Mouse (Mus musculus) ES-Bruce4 (cell line): ENCODE measurements around the gene Rhox3a. TPM values are rescaled to one million over a fixed set of nuclear protein-coding genes. Genes with fewer than 3 reads are reported as not detected.
"Not testable (repeated sequence)": the region's sequence is repeated elsewhere in the genome, so short reads cannot be mapped to it uniquely, and the experiment has no call there.

Source experiments
- H3K27ac ChIP-seq: 2 replicates; pipeline ENCODE4 v1.5.1; 2012; ENCODE audit warnings: low read length, inconsistent platforms; ENCODE audit not compliant: insufficient read depth
- H3K27me3 ChIP-seq: 2 replicates; pipeline ENCODE4 v1.6.1; 2012; ENCODE audit warnings: mild to moderate bottlenecking, low read length, inconsistent platforms; ENCODE audit not compliant: control insufficient read depth, poor library complexity, insufficient read depth, severe bottlenecking
- H3K36me3 ChIP-seq: 2 replicates; pipeline ENCODE4 v1.6.1; 2012; ENCODE audit warnings: inconsistent platforms, mild to moderate bottlenecking, low read length, moderate library complexity; ENCODE audit not compliant: control insufficient read depth, poor library complexity, insufficient read depth, severe bottlenecking
- H3K4me1 ChIP-seq: one replicate; pipeline ENCODE4 v1.8.1; 2011; ENCODE audit warnings: low read length; ENCODE audit not compliant: control insufficient read depth, insufficient read depth
- H3K4me3 ChIP-seq: 2 replicates; pipeline ENCODE4 v1.5.1; 2011; ENCODE audit warnings: low read depth, mild to moderate bottlenecking, low read length
- H3K9ac ChIP-seq: 2 replicates; pipeline ENCODE4 v1.6.1; 2012; ENCODE audit warnings: low read depth, mild to moderate bottlenecking, inconsistent platforms; ENCODE audit not compliant: poor library complexity, severe bottlenecking
- H3K9me3 ChIP-seq: replicated peaks from 2 replicates; pipeline ENCODE4 v1.6.1; 2012; ENCODE audit warnings: mild to moderate bottlenecking, low read length, inconsistent platforms; ENCODE audit not compliant: control insufficient read depth, poor library complexity, insufficient read depth, severe bottlenecking
- CTCF ChIP-seq: IDR thresholded peaks from one replicate; pipeline ENCODE4 v1.8.1; 2011; ENCODE audit warnings: low read depth, low read length
- EP300 ChIP-seq: IDR thresholded peaks from 2 replicates; pipeline ENCODE4 v1.6.1; 2011; ENCODE audit warnings: low read depth, low read length; ENCODE audit not compliant: insufficient read depth
- POLR2A ChIP-seq: IDR thresholded peaks from one replicate; pipeline ENCODE4 v1.8.1; 2011; ENCODE audit warnings: low read length; ENCODE audit not compliant: insufficient read depth
- polyA plus RNA-seq: library from polyadenylated mRNA; stranded (reverse); fragments of >200 nt; gene quantifications from 2 replicates; pipeline ENCODE4 v1.2.4, GENCODE M21; 2011; ENCODE audit warnings: low read depth; ENCODE audit not compliant: missing spikeins, insufficient read depth, insufficient read length

Gene Rhox3a
- not detected in 2 replicates for polyA plus RNA-seq

- not testable (repeated sequence) for H3K4me3 ChIP-seq, H3K4me1 ChIP-seq, H3K27ac ChIP-seq, H3K9ac ChIP-seq, H3K27me3 ChIP-seq, H3K9me3 ChIP-seq, H3K36me3 ChIP-seq
Observed at GRCm38 (mm10) chrX:37249619-37250018, at the start of gene Rhox3a. TSS of gene Rhox3a (plus strand) at chrX:37249919.

GRCm38 (mm10) chrX:37210941-37211340, 38.8 kb upstream of the Rhox3a start, which contains the start of gene Gm9:
TSS of gene Gm9 (minus strand) at chrX:37211041.
- Histone ChIP-seq H3K4me3 (peak within 1 kb of the TSS; percentile 35), H3K27ac (no peak within 1 kb of the TSS), H3K9me3 (no peaks in the 10 kb centered on the region), H3K36me3 (no peaks in the 10 kb centered on the region), H3K4me1 (no peaks in the 10 kb centered on the region), H3K9ac (no peak within 1 kb of the TSS), H3K27me3 (no peaks in the 10 kb centered on the region)
- TF ChIP-seq EP300 (no peak), CTCF (no peak), POLR2A (no peak)

GRCm38 (mm10) chrX:37222158-37222557, 27.6 kb upstream of the Rhox3a start, which contains the start of gene Rhox1:
TSS of gene Rhox1 (minus strand) at chrX:37222258.
- not testable (repeated sequence) for H3K4me1 ChIP-seq, H3K27ac ChIP-seq

GRCm38 (mm10) chrX:37244676-37245075, 5.0 kb upstream of the Rhox3a start, which contains the start of gene Rhox2a:
TSS of gene Rhox2a (plus strand) at chrX:37244976.
- H3K9ac ChIP-seq, H3K4me1 ChIP-seq, H3K27me3 ChIP-seq, H3K9me3 ChIP-seq, H3K27ac ChIP-seq, H3K4me3 ChIP-seq, H3K36me3 ChIP-seq: not testable (repeated sequence)

More at GRCm38 (mm10) chrX:37222158-37222557, 27.6 kb upstream of the Rhox3a start, which contains the start of gene Rhox1:
- not testable (repeated sequence) for H3K4me3 ChIP-seq, H3K27me3 ChIP-seq, H3K9me3 ChIP-seq, H3K36me3 ChIP-seq, H3K9ac ChIP-seq

- not testable (repeated sequence) for H3K27ac ChIP-seq, H3K4me1 ChIP-seq, H3K9ac ChIP-seq, H3K36me3 ChIP-seq, H3K9me3 ChIP-seq, H3K27me3 ChIP-seq, H3K4me3 ChIP-seq
Observed at GRCm38 (mm10) chrX:37265038-37265437, 15.3 kb downstream of the Rhox3a start, which contains the start of gene Rhox4a. TSS of gene Rhox4a (plus strand) at chrX:37265338.

Other genes with a start within 250 kb of the Rhox3a start
- gene Sowahd, start 201.1 kb upstream of the Rhox3a start, polyA plus RNA-seq: not detected in 2 replicates
- gene Rpl39, start 164.5 kb upstream of the Rhox3a start, polyA plus RNA-seq: 1,538 and 1,601 TPM in 2 replicates
- 57.0 and 61.2 TPM in 2 replicates for gene Upf3b, start 139.6 kb upstream of the Rhox3a start, polyA plus RNA-seq
- gene Nkap, start 123.1 kb upstream of the Rhox3a start, polyA plus RNA-seq: 26.1 and 27.2 TPM in 2 replicates
- not detected in 2 replicates for gene Akap14, start 81.1 kb upstream of the Rhox3a start, polyA plus RNA-seq
- gene Ndufa1, start 58.8 kb upstream of the Rhox3a start, polyA plus RNA-seq: 114 and 118 TPM in 2 replicates
- gene Rnf113a1, start 58.7 kb upstream of the Rhox3a start, polyA plus RNA-seq: 5.3 and 9.1 TPM in 2 replicates
- gene Gm9, start 38.9 kb upstream of the Rhox3a start, polyA plus RNA-seq: 3.0 and 3.3 TPM in 2 replicates
- gene Rhox1, start 27.7 kb upstream of the Rhox3a start, polyA plus RNA-seq: not detected in 2 replicates
- gene Rhox2a, start 4.9 kb upstream of the Rhox3a start, polyA plus RNA-seq: not detected in 2 replicates
- gene Rhox4a, start 15.4 kb downstream of the Rhox3a start, polyA plus RNA-seq: not detected in 2 replicates
- gene Rhox3a2, start 130.1 kb downstream of the Rhox3a start, polyA plus RNA-seq: not detected in 2 replicates
- not detected in 2 replicates for gene Rhox4a2, start 140.9 kb downstream of the Rhox3a start, polyA plus RNA-seq
- gene Rhox2b, start 162.1 kb downstream of the Rhox3a start, polyA plus RNA-seq: not detected in 2 replicates
- gene Rhox4b, start 182.6 kb downstream of the Rhox3a start, polyA plus RNA-seq: not detected in 2 replicates
- gene Rhox2c, start 203.8 kb downstream of the Rhox3a start, polyA plus RNA-seq: not detected in 2 replicates
- not detected in 2 replicates for gene Rhox3c, start 208.7 kb downstream of the Rhox3a start, polyA plus RNA-seq
- not detected in 2 replicates for gene Rhox4c, start 230.4 kb downstream of the Rhox3a start, polyA plus RNA-seq
- gene Rhox2d, start 243.5 kb downstream of the Rhox3a start, polyA plus RNA-seq: not detected in 2 replicates